Comparison of ENCODE assay signal across 1 mouse cellular context in the genomic region with DNA sequence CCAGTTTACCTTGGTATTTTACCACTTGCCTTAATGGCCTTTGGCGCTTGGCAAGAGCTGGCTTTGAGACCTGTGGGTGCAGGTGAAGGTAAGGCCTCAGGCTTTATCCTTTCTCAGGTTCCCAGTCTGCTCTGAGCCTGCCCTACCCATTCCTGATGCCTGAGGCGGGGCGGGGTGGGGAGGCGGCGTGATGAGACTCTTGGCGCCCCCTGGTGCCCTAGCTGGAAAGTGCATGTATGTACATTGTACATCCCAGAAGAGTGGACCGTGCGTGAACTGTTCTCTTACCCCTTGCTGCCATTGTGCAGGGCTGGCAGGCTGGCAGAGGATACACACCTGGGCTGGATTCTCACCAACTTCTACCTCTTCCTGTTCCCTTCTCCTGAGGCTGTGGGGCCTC.
TF ChIP-seq lines count a peak whose summit lies in the region.

No protein-coding gene starts in this region.

TF ChIP-seq in CH12.LX, 34 proteins besides CTCF, POLR2A, EP300 and RAD21:
- TF ChIP-seq ELF1 (IDR thresholded peaks at IDR 0.05; ENCODE audit: low read depth, low read length) (peak; percentile 10; the same call in 1 of the 2 replicates), E2F4 (IDR thresholded peaks at IDR 0.05; ENCODE audit: insufficient replicate concordance, low read depth, low read length) (no peak), NELFE (IDR thresholded peaks at IDR 0.05; ENCODE audit: low read depth, low read length) (peak; percentile 27; the same call in 1 of the 2 replicates), IRF4 (IDR thresholded peaks at IDR 0.05; ENCODE audit: low read depth, low read length) (peak; percentile 25; the same call in 1 of the 2 replicates), MAZ (IDR thresholded peaks at IDR 0.05; ENCODE audit: low read depth, low read length) (peak; percentile 69; the same call in 1 of the 2 replicates), ZMIZ1 (IDR thresholded peaks at IDR 0.05; ENCODE audit: low read depth, low read length) (no peak), SMC3 (IDR thresholded peaks at IDR 0.05; ENCODE audit: low read depth, low read length) (peak; percentile 89), BHLHE40 (IDR thresholded peaks at IDR 0.05; ENCODE audit: low read depth, low read length) (0 out of 2 replicates have a peak, but pooled peaks have one; percentile 26), ZC3H11A (IDR thresholded peaks at IDR 0.05; ENCODE audit: low read depth, low read length) (0 out of 2 replicates have a peak, but pooled peaks have one; percentile 1), MAX (IDR thresholded peaks at IDR 0.05; ENCODE audit: low read length) (peak; percentile 29; the same call in 1 of the 2 replicates), KAT2A (IDR thresholded peaks at IDR 0.05; ENCODE audit: insufficient replicate concordance, low read length) (no peak), JUN (IDR thresholded peaks at IDR 0.05; ENCODE audit: insufficient read depth, low read depth, low read length) (no peak), TCF12 (IDR thresholded peaks at IDR 0.05; ENCODE audit: low read depth, low read length) (no peak), NRF1 (IDR thresholded peaks at IDR 0.05; ENCODE audit: low read depth, low read length) (no peak)
